Mouse (Mus musculus) heart, embryonic 11.5 days (tissue): ENCODE results near the gene Nxpe4. TPM values are rescaled to one million over a fixed set of nuclear protein-coding genes. Genes with fewer than 3 reads are reported as not detected.

Experiments
- ATAC-seq: fragments of 200-750 bp; cut with Nextera tagmentation; replicated peaks from 2 replicates; pipeline ENCODE4 v1.8.0; 2017; ENCODE audit warnings: moderate library complexity; ENCODE audit not compliant: insufficient number of reproducible peaks, low FRiP score, low TSS enrichment
- H3K27ac ChIP-seq: fragments of 300-500 bp; sonication (generic); 2 replicates; pipeline ENCODE4 v1.5.1; 2014; ENCODE audit warnings: mild to moderate bottlenecking, low read depth, low read length
- H3K27me3 ChIP-seq: fragments of 300-500 bp; sonication (generic); 2 replicates; pipeline ENCODE4 v1.6.1; 2014; ENCODE audit warnings: mild to moderate bottlenecking, low read length, mixed read lengths; ENCODE audit not compliant: control insufficient read depth, insufficient read depth
- H3K36me3 ChIP-seq: fragments of 300-500 bp; sonication (generic); 2 replicates; pipeline ENCODE4 v1.6.1; 2014; ENCODE audit warnings: mild to moderate bottlenecking, low read length, moderate library complexity, mixed read lengths; ENCODE audit not compliant: control insufficient read depth, insufficient read depth
- H3K4me1 ChIP-seq: fragments of 300-500 bp; sonication (generic); 2 replicates; pipeline ENCODE4 v1.6.1; 2014; ENCODE audit warnings: low read length; ENCODE audit not compliant: control insufficient read depth, insufficient read depth
- H3K4me2 ChIP-seq: fragments of 300-500 bp; sonication (generic); 2 replicates; pipeline ENCODE4 v1.6.1; 2014; ENCODE audit warnings: mild to moderate bottlenecking, moderate library complexity
- H3K4me3 ChIP-seq: fragments of 300-500 bp; sonication (generic); 2 replicates; pipeline ENCODE4 v1.5.1; 2014; ENCODE audit warnings: low read depth, low read length
- H3K9ac ChIP-seq: fragments of 300-500 bp; sonication (generic); 2 replicates; pipeline ENCODE4 v1.6.1; 2014; ENCODE audit warnings: mild to moderate bottlenecking, low read depth, low read length, moderate library complexity
- H3K9me3 ChIP-seq: fragments of 300-500 bp; sonication (generic); replicated peaks from 2 replicates; pipeline ENCODE4 v1.6.1; 2016; ENCODE audit warnings: low read length; ENCODE audit not compliant: control insufficient read depth
- WGBS: fragments of 180-500 bp; shearing (Covaris S2); extraction: QIAGEN DNeasy Blood & Tissue Kit; methylation state at CpG from one replicate; pipeline ENCODE4 v1.1.7; 2014; ENCODE audit not compliant: insufficient replicate concordance; 5-methylcytosine and 5-hydroxymethylcytosine counted together
- polyA plus RNA-seq: library from polyadenylated mRNA; unstranded; fragments of >200 nt; fragmentation: Nextera tagmentation; extraction: Ambion mirVana; gene quantifications from 2 replicates; pipeline ENCODE4 v1.2.1, GENCODE M21; 2014

Gene Nxpe4
- polyA plus RNA-seq, 1 experiment from 2014 or later, result 2.6 TPM

DNA sequence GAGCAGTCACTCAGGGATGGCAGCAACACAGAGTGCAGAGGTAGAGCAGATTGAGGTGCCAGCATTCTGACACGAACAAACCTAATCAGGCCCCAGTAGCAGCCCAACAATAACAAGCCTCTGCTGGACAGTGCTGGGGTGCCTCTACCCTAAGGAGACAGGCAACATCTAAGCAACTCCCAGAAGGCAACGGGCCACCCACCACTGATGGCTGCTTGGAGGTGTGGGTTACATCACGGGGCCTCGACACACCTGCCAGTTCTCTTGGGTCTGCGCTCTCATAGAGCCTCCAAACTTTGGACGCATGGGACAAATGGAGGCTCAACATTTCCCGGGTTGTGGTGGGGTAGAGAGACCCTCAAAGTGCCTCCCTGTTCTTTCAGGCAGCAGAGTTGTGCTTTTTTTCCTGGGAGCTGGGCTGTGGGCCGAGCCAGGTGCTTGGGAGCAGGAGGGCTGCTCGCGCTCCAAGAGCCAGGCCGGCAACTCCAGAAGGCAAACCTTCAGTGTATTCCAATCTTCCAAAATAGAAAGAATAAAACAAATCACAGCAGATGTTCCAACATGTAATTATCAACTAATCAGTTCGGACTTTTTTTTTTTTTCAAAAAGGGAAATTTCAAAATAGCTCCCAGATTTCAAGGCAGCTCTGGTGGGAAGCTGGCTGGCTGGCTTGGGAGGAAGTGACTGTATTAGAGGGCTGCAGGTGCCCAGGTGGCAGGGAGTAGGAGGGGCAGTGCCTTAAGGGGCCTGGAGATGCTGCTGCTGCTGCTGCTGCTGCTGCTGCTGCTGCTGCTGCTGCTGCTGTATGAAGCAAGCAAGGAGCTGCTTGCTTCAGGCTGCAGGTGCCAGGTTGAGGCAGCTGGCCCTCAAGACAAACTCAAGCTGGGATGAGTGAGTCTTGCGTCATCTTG, 54.5 kb downstream of the Nxpe4 start:
- ATAC-seq, result no peak
- Histone ChIP-seq H3K4me2 (no peak overlapping the region), H3K4me3 (no peak overlapping the region), H3K9ac (no peak overlapping the region), H3K4me1 (no peaks in the 10 kb centered on the region), H3K27me3 (no peaks in the 10 kb centered on the region), H3K27ac (no peak overlapping the region), H3K9me3 (no peaks in the 10 kb centered on the region), H3K36me3 (no peaks in the 10 kb centered on the region)
- 83% methylated on average over 13 of the region's 13 CpGs for WGBS

DNA sequence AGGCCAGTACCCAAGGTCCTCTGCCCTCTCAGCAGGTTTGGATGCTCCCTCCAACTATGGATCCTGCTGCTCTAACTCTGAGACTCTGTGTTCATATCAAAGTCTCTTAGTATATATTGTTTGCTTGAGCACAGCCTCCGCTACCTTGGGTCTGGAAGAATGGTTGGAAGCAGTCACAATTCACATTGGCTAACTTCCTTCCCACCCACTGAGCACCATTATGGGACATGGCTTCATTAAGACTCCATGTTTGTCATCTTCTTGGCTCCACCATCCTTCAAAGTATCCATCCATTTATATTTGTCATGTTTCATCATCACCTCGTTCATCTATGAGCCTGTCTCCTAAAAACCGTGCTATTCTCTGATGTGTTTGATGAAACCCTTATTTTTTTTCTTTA, 68.9 kb downstream of the Nxpe4 start:
- no peak overlapping the region for H3K4me2 ChIP-seq
- H3K4me1 ChIP-seq, result no peaks in the 10 kb centered on the region
- H3K36me3 ChIP-seq, result no peaks in the 10 kb centered on the region
- H3K27ac ChIP-seq, result no peak overlapping the region
- no peaks in the 10 kb centered on the region for H3K9me3 ChIP-seq
- no peak for ATAC-seq
- no peak overlapping the region for H3K4me3 ChIP-seq
- 78% methylated on average over 3 of the region's 3 CpGs for WGBS
- no peak overlapping the region for H3K9ac ChIP-seq
- no peaks in the 10 kb centered on the region for H3K27me3 ChIP-seq

DNA sequence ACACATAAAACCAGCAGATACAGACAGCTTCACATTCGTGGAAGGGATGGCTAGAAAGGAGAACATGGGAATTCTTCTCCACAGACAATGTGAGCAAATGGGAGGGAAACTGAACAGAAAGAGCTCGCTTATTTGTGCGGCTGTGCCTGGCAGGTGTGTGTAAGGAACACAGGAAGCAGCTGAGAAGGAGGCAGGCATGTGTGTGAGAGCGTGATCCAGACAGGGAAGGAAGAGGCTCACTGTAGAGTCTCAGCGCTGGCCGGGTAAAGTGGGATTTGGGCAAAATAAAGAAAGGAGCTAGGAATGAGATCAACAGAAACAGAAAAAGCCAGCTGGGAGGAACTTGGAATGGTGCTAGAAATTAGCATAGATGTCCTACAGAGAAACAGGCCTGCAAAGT, 74.6 kb downstream of the Nxpe4 start:
- WGBS, result 62% methylated on average over 6 of the region's 6 CpGs
- no peak overlapping the region for H3K4me2 ChIP-seq
- no peak for ATAC-seq
- peaks cover 4% of the 10 kb centered on the region; the same call in 1 of the 2 replicates for H3K4me1 ChIP-seq
- H3K27ac ChIP-seq, result no peak overlapping the region
- no peaks in the 10 kb centered on the region for H3K9me3 ChIP-seq
- H3K27me3 ChIP-seq, result no peaks in the 10 kb centered on the region
- H3K9ac ChIP-seq, result no peak overlapping the region
- H3K4me3 ChIP-seq, result no peak overlapping the region
- no peaks in the 10 kb centered on the region for H3K36me3 ChIP-seq

DNA sequence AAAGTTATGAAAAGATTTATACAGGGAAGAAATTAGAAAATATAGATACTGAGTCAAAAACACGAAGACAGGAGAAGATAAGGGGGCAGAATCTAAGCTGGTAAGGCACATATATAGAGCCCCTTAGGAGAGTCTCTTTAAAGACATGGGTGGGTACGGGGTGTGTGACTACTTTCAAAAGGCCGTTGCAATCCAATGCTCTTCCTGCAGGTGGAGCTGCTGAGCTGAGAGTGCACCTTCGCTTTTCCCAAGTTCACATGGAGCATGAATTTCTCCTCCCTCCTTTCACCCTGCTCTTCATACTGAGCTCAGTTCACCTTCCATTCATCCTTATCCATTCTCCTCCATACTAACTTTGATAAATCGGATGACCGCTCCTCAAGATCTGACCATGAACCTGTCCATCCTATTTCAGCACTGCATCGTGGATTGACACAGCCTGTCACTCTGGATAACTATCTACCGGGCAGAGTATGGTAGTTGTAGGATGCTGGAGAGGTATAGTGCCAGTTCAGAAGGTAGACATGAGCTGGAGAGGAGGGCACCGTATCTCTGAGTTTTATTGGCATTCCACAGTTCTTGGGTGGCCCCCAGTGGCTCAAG, 76.4 kb downstream of the Nxpe4 start:
- Histone ChIP-seq H3K4me3 (no peak overlapping the region), H3K4me2 (no peak overlapping the region), H3K9ac (no peak overlapping the region), H3K27ac (no peak overlapping the region), H3K4me1 (peaks cover 4% of the 10 kb centered on the region; the same call in 1 of the 2 replicates), H3K9me3 (no peaks in the 10 kb centered on the region), H3K36me3 (no peaks in the 10 kb centered on the region), H3K27me3 (no peaks in the 10 kb centered on the region)
- no peak for ATAC-seq
- WGBS, result 76% methylated on average over 9 of the region's 9 CpGs

DNA sequence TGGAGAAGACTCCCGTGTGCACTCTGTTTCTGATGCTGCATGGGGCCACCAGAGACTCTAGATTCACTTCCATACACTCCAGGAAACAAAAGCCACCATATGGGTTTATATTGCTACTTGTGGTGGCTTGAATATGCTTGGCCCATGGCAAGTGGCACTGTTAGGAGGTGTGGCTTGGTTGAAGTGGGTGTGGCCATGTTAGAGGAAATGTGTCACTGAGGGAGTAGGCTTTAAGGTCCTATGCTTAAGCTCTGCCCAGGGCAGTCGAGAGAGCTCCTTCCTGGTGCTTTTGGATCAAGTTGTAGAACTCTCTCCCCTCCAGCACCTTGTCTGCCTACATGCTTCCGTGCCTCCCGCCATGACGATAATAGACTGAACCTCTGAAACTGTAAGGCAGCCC, 77.6 kb downstream of the Nxpe4 start:
- H3K9ac ChIP-seq, result no peak overlapping the region
- ATAC-seq, result no peak
- H3K36me3 ChIP-seq, result no peaks in the 10 kb centered on the region
- H3K27me3 ChIP-seq, result no peaks in the 10 kb centered on the region
- WGBS, result 88% methylated on average over 5 of the region's 5 CpGs
- H3K4me3 ChIP-seq, result no peak overlapping the region
- H3K4me2 ChIP-seq, result no peak overlapping the region
- no peaks in the 10 kb centered on the region for H3K9me3 ChIP-seq
- H3K27ac ChIP-seq, result no peak overlapping the region
- peaks cover 4% of the 10 kb centered on the region; the same call in 1 of the 2 replicates for H3K4me1 ChIP-seq

DNA sequence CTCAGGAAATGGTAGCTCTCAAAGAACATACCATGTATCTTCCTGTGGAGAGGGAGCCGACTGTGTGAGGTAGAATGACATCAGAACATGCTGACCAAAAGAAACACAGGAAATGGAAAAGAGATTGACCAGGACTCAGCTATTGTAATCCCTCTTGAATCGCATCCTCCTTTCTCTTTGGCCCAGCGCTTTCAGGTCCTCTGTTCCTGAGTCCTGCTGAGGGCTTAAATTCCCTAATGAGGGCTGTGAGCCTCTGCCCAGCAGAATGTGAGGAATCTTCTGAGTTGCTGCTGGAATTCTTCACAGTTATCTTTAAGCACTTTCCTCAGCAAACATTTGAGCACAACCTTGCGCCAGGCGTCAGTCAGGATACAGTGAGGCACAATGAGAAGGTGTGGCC, 78.6 kb downstream of the Nxpe4 start:
- WGBS, result 21% methylated on average over 5 of the region's 5 CpGs
- H3K9ac ChIP-seq, result no peak overlapping the region

DNA sequence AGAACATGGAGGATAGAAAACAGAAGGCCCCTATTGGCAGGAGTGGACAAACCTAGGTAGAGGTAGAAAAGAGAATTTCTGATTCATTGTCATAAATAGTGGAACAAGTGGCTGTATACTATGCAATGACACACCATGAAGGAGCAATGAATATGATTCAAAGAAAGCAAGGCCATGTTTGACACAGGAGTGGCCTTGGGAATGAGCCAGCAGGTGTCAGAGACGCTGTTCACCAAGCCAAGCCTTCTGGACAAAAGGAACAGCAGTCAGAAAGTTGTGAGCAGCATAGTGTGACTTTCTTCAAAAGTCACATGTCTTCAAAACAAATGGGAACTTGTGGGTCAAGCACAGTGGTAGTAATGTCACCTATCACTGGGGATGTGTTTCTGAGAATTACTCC, 80.0 kb downstream of the Nxpe4 start:
- no peak overlapping the region for H3K9ac ChIP-seq
- no peak for ATAC-seq
- H3K4me1 ChIP-seq, result peaks cover 4% of the 10 kb centered on the region; the same call in 1 of the 2 replicates
- H3K9me3 ChIP-seq, result no peaks in the 10 kb centered on the region
- H3K4me3 ChIP-seq, result no peak overlapping the region
- H3K27ac ChIP-seq, result no peak overlapping the region
- no peaks in the 10 kb centered on the region for H3K36me3 ChIP-seq
- no peak overlapping the region for H3K4me2 ChIP-seq
- no peaks in the 10 kb centered on the region for H3K27me3 ChIP-seq
- WGBS, result 85% methylated on average over 1 of the region's 1 CpGs

More for the DNA sequence above, 78.6 kb downstream of the Nxpe4 start:
- H3K36me3 ChIP-seq, result no peaks in the 10 kb centered on the region
- H3K4me2 ChIP-seq, result no peak overlapping the region
- ATAC-seq, result no peak
- no peaks in the 10 kb centered on the region for H3K9me3 ChIP-seq
- peaks cover 4% of the 10 kb centered on the region; the same call in 1 of the 2 replicates for H3K4me1 ChIP-seq
- no peaks in the 10 kb centered on the region for H3K27me3 ChIP-seq
- H3K27ac ChIP-seq, result no peak overlapping the region
- no peak overlapping the region for H3K4me3 ChIP-seq

DNA sequence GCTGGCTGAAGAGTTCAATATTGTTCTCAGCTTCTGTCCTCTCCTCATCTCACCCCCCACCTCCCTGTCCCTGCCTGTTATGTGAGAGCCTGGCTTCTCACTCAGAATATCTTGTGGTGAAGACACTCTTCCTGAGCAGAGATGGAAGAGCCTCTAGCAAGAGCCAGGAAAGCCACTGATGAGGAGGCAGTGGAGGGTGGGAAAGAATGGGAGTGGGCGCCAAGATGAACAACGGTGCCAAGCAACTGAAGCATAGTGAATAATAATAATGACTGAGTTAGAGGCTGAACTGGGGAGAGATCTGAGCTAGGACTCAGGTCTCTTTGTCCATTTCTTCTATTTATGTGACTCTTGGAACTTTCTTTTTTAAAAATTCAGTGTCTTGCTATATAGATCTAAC, 80.9 kb downstream of the Nxpe4 start:
- WGBS, result 90% methylated on average over 2 of the region's 2 CpGs
- Histone ChIP-seq H3K4me2 (no peak overlapping the region), H3K36me3 (no peaks in the 10 kb centered on the region), H3K4me3 (no peak overlapping the region), H3K9me3 (no peaks in the 10 kb centered on the region), H3K9ac (no peak overlapping the region), H3K27me3 (no peaks in the 10 kb centered on the region), H3K4me1 (peaks cover 4% of the 10 kb centered on the region; the same call in 1 of the 2 replicates), H3K27ac (no peak overlapping the region)
- no peak for ATAC-seq
